Mouse (Mus musculus) limb, embryonic 15.5 days (tissue): ENCODE data around the gene Ttll6. TPM values are rescaled to one million over a fixed set of nuclear protein-coding genes. Genes with fewer than 3 reads are reported as not detected.
A peak's percentile ranks its signal among the peaks of the same experiment; 100 is the strongest.

Source experiments
- ATAC-seq: fragments of 200-750 bp; cut with Nextera tagmentation; 2 replicates; pipeline ENCODE4 v1.8.0; 2017; ENCODE audit warnings: low read depth, moderate TSS enrichment; ENCODE audit not compliant: insufficient number of reproducible peaks, low FRiP score, low TSS enrichment
- H3K27ac ChIP-seq: fragments of 300-500 bp; sonication (generic); 2 replicates; pipeline ENCODE4 v1.5.1; 2015; ENCODE audit warnings: moderate library complexity, mild to moderate bottlenecking, inconsistent platforms
- H3K27me3 ChIP-seq: fragments of 300-500 bp; sonication (generic); 2 replicates; pipeline ENCODE4 v1.6.1; 2015; ENCODE audit warnings: inconsistent platforms
- H3K36me3 ChIP-seq: fragments of 300-500 bp; sonication (generic); 2 replicates; pipeline ENCODE4 v1.6.1; 2015; ENCODE audit warnings: inconsistent platforms
- H3K4me1 ChIP-seq: fragments of 300-500 bp; sonication (generic); 2 replicates; pipeline ENCODE4 v1.6.1; 2015; ENCODE audit warnings: inconsistent platforms
- H3K4me2 ChIP-seq: fragments of 300-500 bp; sonication (generic); 2 replicates; pipeline ENCODE4 v1.6.1; 2015; ENCODE audit warnings: mild to moderate bottlenecking, inconsistent platforms
- H3K4me3 ChIP-seq: fragments of 300-500 bp; sonication (generic); 2 replicates; pipeline ENCODE4 v1.5.1; 2015; ENCODE audit warnings: mild to moderate bottlenecking, inconsistent platforms
- H3K9ac ChIP-seq: fragments of 300-500 bp; sonication (generic); 2 replicates; pipeline ENCODE4 v1.6.1; 2015; ENCODE audit warnings: inconsistent platforms
- H3K9me3 ChIP-seq: fragments of 300-500 bp; sonication (generic); 2 replicates; pipeline ENCODE4 v1.6.1; 2016; ENCODE audit warnings: inconsistent platforms
- WGBS: fragments of 180-500 bp; shearing (Covaris S2); methylation state at CpG from one replicate; pipeline ENCODE4 v1.1.7; 2015; 5-methylcytosine and 5-hydroxymethylcytosine counted together
- polyA plus RNA-seq: library from polyadenylated mRNA; unstranded; fragments of >200 nt; fragmentation: Nextera tagmentation; extraction: Ambion mirVana; gene quantifications from 2 replicates; pipeline ENCODE4 v1.2.1, GENCODE M21; 2015

Ttll6 gene
- polyA plus RNA-seq, 1 experiment from 2014 or later: not detected

GRCm38 (mm10) chr11:96181061-96181460 is 47.5 kb downstream of the Ttll6 start:
- 22% methylated on average over 4 of the region's 4 CpGs for WGBS
- Histone ChIP-seq H3K36me3 (no peaks in the 10 kb centered on the region), H3K9me3 (0 out of 2 replicates have a peak, but pooled peaks cover 3% of the 10 kb centered on the region), H3K4me3 (no peak overlapping the region), H3K27me3 (peaks cover 94% of the 10 kb centered on the region), H3K27ac (no peak overlapping the region), H3K4me1 (no peaks in the 10 kb centered on the region; the same call in 1 of the 2 replicates), H3K4me2 (no peak overlapping the region), H3K9ac (no peak overlapping the region)
- ATAC-seq: no peak

- Histone ChIP-seq H3K27ac (no peak overlapping the region), H3K27me3 (peaks cover 96% of the 10 kb centered on the region), H3K9ac (no peak overlapping the region), H3K4me3 (no peak overlapping the region), H3K36me3 (no peaks in the 10 kb centered on the region), H3K4me2 (no peak overlapping the region), H3K4me1 (no peaks in the 10 kb centered on the region), H3K9me3 (0 out of 2 replicates have a peak, but pooled peaks cover 3% of the 10 kb centered on the region)
- no peak for ATAC-seq
These were observed 50.6 kb downstream of the Ttll6 start for GRCm38 (mm10) chr11:96184233-96184632.

DNA sequence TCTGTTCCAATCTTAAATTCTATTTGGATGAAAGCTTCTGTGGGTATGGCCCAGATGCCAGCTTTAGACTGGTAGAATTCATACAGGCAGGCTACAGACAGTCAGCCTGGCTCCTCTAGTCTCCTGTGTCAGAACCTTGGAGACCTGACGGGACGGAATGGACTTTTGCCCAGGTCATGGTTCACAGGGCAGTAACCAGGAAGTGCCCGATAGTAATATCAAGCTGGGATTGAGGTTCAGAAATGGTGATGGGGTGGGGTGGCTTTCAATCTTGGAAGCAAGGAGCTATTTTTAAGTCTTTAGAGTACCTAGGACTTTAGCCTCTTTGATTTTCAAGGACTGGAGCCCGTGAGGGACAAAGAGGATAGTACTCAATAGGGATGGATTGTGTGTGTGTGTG is 53.7 kb downstream of the Ttll6 start:
- no peak overlapping the region for H3K27ac ChIP-seq
- peaks cover 97% of the 10 kb centered on the region for H3K27me3 ChIP-seq
- H3K4me1 ChIP-seq: no peaks in the 10 kb centered on the region
- no peak overlapping the region for H3K9ac ChIP-seq
- no peak overlapping the region for H3K4me3 ChIP-seq
- WGBS: 20% methylated on average over 4 of the region's 4 CpGs
- 0 out of 2 replicates have a peak, but pooled peaks cover 3% of the 10 kb centered on the region for H3K9me3 ChIP-seq
- no peak overlapping the region for H3K4me2 ChIP-seq
- no peak for ATAC-seq
- no peaks in the 10 kb centered on the region for H3K36me3 ChIP-seq

DNA sequence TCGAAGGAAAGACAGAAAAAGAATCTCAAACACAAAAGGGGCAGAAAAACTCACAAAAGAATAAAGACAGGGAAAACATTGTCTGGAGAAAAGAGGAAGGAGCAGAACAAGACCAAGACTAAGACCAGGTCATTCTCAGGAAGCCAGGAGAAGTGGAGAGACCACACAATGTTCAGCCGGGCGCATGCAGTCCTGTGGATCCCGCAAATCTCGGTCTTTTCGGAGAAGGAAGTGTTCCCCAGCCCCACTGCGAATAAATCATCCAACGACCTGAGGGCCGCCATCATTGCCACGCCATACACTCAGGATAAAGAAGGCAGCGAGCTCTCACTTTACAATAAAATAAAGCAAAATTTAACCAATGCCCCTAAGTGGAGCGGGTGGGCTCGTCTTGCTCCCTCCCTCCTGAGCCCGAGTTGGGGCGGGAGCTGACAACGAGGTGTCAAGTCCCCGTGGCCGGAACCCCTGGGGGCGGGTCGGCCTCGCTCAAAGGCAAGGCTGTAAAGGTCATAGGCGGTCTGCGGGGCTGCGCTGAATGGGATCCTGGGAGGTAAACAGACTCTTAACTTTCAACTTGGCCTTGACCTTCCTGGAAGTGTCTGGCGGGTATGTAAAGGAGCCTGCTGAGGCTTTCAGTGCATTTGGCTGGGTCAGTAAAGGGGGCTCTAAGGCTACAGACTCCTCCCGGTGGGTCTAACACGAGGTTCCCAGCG is 56.4 kb downstream of the Ttll6 start:
- no peak overlapping the region for H3K4me3 ChIP-seq
- peaks cover 99% of the 10 kb centered on the region for H3K27me3 ChIP-seq
- peaks cover 12% of the 10 kb centered on the region for H3K4me1 ChIP-seq
- whole genome bisulfite sequencing: under 1% methylated on average over 28 of the region's 28 CpGs
- H3K36me3 ChIP-seq: no peaks in the 10 kb centered on the region
- no peak overlapping the region for H3K4me2 ChIP-seq
- no peak overlapping the region for H3K9ac ChIP-seq
- no peak for ATAC-seq
- no peaks in the 10 kb centered on the region for H3K9me3 ChIP-seq
- no peak overlapping the region for H3K27ac ChIP-seq

DNA sequence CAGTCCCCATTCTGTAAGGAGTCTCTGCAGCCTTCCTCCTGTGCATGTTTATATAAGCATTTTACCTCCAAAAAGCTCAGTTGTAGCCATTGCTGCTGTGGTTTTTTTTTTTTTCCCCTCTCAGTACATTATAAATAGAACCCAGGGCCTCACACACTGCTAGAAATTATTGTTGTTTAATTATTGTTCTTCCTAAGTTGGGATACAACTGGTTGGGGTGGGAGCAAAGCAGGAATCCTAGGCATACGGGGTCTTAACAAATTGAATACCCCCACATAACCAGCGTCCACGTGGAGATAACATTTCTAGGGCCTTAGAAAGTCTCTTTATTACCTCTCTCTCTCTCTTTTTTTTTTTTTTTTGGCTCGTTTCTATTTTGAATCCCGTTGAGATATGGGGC is 57.5 kb downstream of the Ttll6 start:
- H3K4me3 ChIP-seq: no peak overlapping the region
- H3K4me2 ChIP-seq: no peak overlapping the region
- no peak overlapping the region for H3K27ac ChIP-seq
- no peaks in the 10 kb centered on the region for H3K36me3 ChIP-seq
- WGBS: 3% methylated on average over 5 of the region's 5 CpGs
- peaks cover 99% of the 10 kb centered on the region for H3K27me3 ChIP-seq
- peaks cover 12% of the 10 kb centered on the region for H3K4me1 ChIP-seq
- ATAC-seq: no peak
- H3K9me3 ChIP-seq: no peaks in the 10 kb centered on the region
- no peak overlapping the region for H3K9ac ChIP-seq

DNA sequence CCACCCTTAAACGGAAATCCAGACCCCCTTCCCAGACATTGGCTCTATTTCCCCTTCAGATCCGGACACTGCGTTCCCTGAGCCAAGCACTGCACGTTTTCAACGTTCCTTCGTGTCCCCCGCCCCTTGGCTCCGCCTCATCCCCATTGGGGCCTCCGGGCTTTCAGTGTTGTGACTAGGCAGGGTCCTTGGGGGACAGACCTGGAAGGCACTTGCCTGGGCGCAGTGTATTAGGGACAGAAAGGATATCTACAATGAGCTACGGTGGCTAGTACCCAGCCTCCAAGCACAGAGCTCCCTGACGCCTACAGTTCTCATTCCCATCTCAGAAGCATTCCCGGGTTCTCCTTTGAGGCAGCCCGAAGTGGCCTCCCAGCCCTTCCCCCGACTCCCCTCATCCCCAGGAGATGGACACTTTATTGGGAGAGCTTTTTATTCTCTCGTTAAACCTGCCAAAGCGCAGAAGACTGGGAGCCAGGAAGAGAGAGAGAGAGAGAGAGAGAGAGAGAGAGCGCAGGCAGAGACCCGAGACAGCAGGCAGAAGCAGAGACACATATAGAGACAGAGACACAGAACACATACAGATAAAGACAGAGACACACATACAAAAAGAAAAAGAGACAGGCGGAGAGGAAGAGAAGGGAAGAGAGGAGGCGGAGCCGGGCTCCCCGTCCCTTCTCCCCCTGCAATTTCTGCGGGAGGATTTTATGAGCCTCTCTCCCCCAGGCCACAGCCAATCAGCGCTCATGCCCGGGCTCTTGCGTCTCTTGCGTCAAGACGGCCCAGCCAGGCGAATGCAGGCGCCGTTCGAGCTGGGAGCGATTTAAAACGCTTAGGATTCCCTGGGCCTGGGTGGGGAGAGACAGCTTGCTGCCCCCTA is 60.2 kb downstream of the Ttll6 start, which contains the start of gene Hoxb13:
Gene Hoxb13, plus strand, starts transcription at position 796 of the 880 bp plus-strand sequence.
- H3K9me3 ChIP-seq: no peaks in the 10 kb centered on the region
- peak within 1 kb of the TSS; percentile 29 for H3K4me3 ChIP-seq
- H3K27ac ChIP-seq: no peak within 1 kb of the TSS
- WGBS: under 1% methylated on average over 35 of the region's 35 CpGs
- ATAC-seq: no peak
- peak within 1 kb of the TSS; percentile 40 for H3K4me2 ChIP-seq
- H3K4me1 ChIP-seq: peaks cover 12% of the 10 kb centered on the region
- no peaks in the 10 kb centered on the region for H3K36me3 ChIP-seq
- no peak within 1 kb of the TSS; the same call in 1 of the 2 replicates for H3K9ac ChIP-seq
- H3K27me3 ChIP-seq: peaks cover 99% of the 10 kb centered on the region

DNA sequence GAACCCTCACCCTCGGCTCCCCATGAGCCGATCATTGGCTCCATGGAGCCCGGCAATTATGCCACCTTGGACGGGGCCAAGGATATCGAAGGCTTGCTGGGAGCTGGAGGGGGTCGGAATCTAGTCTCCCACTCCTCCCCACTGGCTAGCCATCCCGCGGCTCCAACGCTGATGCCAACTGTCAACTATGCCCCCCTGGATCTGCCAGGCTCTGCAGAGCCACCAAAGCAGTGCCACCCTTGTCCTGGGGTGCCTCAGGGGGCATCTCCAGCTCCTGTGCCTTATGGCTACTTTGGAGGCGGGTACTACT is 60.8 kb downstream of the Ttll6 start:
- peak overlapping the region; percentile 29 for H3K4me3 ChIP-seq
- H3K9me3 ChIP-seq: no peaks in the 10 kb centered on the region
- peaks cover 12% of the 10 kb centered on the region for H3K4me1 ChIP-seq
- no peak for ATAC-seq
- no peak overlapping the region; the same call in 1 of the 2 replicates for H3K9ac ChIP-seq
- peak overlapping the region; percentile 40 for H3K4me2 ChIP-seq
- under 1% methylated on average over 10 of the region's 10 CpGs for WGBS
- peaks cover 99% of the 10 kb centered on the region for H3K27me3 ChIP-seq
- H3K27ac ChIP-seq: no peak overlapping the region
- no peaks in the 10 kb centered on the region for H3K36me3 ChIP-seq

DNA sequence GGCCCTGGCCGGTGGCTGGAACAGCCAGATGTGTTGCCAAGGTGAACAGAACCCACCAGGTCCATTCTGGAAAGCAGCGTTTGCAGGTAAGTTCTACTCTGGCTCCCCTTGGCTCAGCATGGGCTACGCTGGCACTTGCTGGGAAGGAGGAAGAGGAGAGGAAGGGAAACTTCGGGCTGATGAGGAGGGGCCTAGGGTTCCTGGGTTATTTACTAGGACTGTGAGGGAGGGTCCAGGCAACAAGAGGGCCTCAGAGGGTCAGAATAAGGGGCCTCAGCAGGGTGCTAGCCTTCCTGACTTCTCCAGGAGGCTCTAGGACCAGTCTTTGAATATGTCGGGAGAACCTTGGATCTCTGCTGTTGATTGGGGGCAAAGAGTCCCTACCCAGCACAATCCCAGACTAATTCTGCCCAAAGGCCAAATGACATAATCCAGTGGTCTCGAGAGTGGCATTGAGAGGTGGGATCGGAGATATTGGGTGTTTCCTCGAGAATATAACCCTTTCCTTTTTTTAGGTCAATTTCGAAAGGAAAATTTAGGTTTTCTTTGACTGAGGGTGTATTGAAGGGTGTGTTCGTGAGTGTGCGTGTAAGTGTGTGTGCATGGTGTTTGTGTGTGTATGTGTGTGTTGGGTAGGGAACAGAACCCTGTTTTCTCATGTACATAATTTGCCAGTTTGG is 61.5 kb downstream of the Ttll6 start:
- H3K4me3 ChIP-seq: no peak overlapping the region
- no peak for ATAC-seq
- no peaks in the 10 kb centered on the region for H3K9me3 ChIP-seq
- H3K4me2 ChIP-seq: no peak overlapping the region
- WGBS: 9% methylated on average over 11 of the region's 11 CpGs
- H3K4me1 ChIP-seq: peaks cover 16% of the 10 kb centered on the region
- no peaks in the 10 kb centered on the region for H3K36me3 ChIP-seq
- H3K27me3 ChIP-seq: peaks cover 100% of the 10 kb centered on the region
- H3K9ac ChIP-seq: no peak overlapping the region
- H3K27ac ChIP-seq: no peak overlapping the region

DNA sequence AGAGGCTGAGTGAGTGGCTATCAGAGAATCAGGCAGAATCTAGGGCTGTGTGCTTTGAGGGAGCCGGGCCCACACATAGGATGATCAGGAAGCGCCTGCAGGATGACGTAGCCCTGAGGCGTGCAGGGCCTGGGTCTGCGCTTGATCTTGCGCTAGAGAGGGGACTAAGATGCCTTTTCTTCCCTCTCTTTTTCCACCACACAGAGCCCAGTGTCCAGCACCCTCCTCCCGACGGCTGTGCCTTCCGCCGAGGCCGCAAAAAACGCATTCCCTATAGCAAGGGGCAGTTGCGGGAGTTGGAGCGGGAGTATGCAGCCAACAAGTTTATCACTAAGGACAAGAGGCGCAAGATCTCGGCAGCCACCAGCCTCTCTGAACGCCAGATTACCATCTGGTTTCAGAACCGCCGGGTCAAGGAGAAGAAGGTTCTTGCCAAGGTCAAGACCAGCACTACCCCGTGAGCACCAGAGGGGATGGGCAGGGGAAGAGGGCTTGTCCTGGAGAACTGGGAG is 62.2 kb downstream of the Ttll6 start:
- peaks cover 100% of the 10 kb centered on the region for H3K27me3 ChIP-seq
- whole genome bisulfite sequencing: 1% methylated on average over 20 of the region's 20 CpGs
- H3K9ac ChIP-seq: no peak overlapping the region
- no peaks in the 10 kb centered on the region for H3K9me3 ChIP-seq
- no peak overlapping the region for H3K4me3 ChIP-seq
- H3K4me2 ChIP-seq: no peak overlapping the region
- H3K4me1 ChIP-seq: peaks cover 17% of the 10 kb centered on the region
- no peaks in the 10 kb centered on the region for H3K36me3 ChIP-seq
- ATAC-seq: no peak
- no peak overlapping the region for H3K27ac ChIP-seq

GRCm38 (mm10) chr11:96198642-96199041 is 65.1 kb downstream of the Ttll6 start:
- no peaks in the 10 kb centered on the region for H3K9me3 ChIP-seq
- H3K27me3 ChIP-seq: peaks cover 100% of the 10 kb centered on the region
- 1% methylated on average over 12 of the region's 12 CpGs for WGBS
- H3K36me3 ChIP-seq: no peaks in the 10 kb centered on the region
- H3K4me1 ChIP-seq: peaks cover 16% of the 10 kb centered on the region
- no peak for ATAC-seq
- H3K27ac ChIP-seq: no peak overlapping the region
- H3K4me2 ChIP-seq: no peak overlapping the region
- no peak overlapping the region for H3K4me3 ChIP-seq
- H3K9ac ChIP-seq: no peak overlapping the region

DNA sequence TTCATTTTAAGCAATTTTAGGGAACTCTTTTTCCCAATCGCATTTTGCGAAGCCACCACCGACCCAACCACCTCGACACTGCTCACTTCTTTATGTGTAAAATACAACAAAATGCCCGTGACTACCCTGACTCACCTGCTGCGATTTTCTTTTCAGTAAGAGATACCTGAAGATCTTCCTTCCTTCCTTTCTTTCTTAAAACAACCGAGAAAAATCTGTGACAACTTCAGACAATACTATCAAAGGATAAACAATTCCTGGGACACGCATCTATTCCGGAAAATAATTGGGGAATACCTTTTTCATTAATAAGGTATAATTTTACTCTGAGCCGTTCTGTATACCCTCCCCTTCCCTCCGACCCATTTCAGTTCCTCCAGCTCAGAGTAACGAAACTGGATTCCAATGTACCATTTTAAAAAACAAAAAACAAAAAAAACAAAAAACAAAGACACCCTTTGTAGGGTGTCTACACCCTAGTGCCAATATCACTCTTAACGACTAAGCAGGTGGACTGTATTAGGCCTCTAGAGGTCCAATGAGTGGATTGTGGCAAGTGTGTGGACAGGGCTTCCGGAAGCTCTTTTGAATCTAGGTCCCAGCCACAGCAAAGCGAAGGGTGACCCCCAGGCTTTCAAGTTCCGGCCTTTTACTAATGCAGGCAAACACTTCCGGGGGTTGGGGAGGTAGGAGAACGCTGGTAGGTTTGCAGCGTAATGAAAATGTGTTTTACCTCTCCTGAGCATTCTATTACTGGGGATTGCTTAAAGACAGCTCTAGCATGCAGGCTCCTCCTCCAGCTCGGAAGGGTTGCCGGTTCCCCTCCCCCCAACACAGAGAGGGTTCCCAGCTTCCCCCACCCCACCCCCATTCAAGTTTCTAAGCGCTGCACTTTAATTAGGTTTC is 65.8 kb downstream of the Ttll6 start:
- H3K27me3 ChIP-seq: peaks cover 100% of the 10 kb centered on the region
- ATAC-seq: no peak
- H3K4me1 ChIP-seq: peaks cover 8% of the 10 kb centered on the region
- H3K9ac ChIP-seq: no peak overlapping the region
- H3K4me2 ChIP-seq: no peak overlapping the region
- no peaks in the 10 kb centered on the region for H3K9me3 ChIP-seq
- no peaks in the 10 kb centered on the region for H3K36me3 ChIP-seq
- WGBS: 2% methylated on average over 22 of the region's 22 CpGs
- no peak overlapping the region for H3K27ac ChIP-seq
- H3K4me3 ChIP-seq: no peak overlapping the region
